8 mouse cellular contexts compared by ENCODE assay signal in genomic region chr11:54786858-54787487, GRCm38 (mm10). TPM values are rescaled to one million over a fixed set of nuclear protein-coding genes. Genes with fewer than 3 reads are reported as not detected.
DNase-seq lines count a peak whose midpoint lies in the region; ATAC-seq and TF ChIP-seq lines count a peak whose summit lies in the region.

No protein-coding gene starts in this region.

- peak; percentile 30 for ATAC-seq in inflammation-experienced regulatory T-cells, adult 6 months
- ATAC-seq in limb, embryonic 12.5 days (ENCODE audit: insufficient number of reproducible peaks, insufficient read depth, low FRiP score, low TSS enrichment, low read depth): peak; percentile 69
- ATAC-seq in midbrain, embryonic 13.5 days: peak; percentile 55

- H3K27ac ChIP-seq in limb, embryonic 12.5 days: peak overlapping the region; percentile 99
- peak overlapping the region; percentile 99 for H3K27ac ChIP-seq in midbrain, embryonic 13.5 days
- H3K27ac ChIP-seq in spleen, adult 2 months (ENCODE audit: insufficient read depth, low read length): peak overlapping the region; percentile 92

- H3K4me2 ChIP-seq in limb, embryonic 12.5 days: peak overlapping the region; percentile 64
- H3K4me2 ChIP-seq in midbrain, embryonic 13.5 days (replicated peaks): peak overlapping the region; percentile 75

- peak; percentile 39 to 58 for DNase-seq in cerebellum, adult 18-20 months
- no peak for DNase-seq in cerebellum, adult 11-12 months
- peak; percentile 75 for DNase-seq in embryo, embryonic 10.5 days (ENCODE audit: low spot score)
- peak; percentile 53 for DNase-seq in gastrocnemius, postnatal 14 days
- DNase-seq in spleen, adult 2 months (ENCODE audit: low read depth in 1 of 2, low spot score in 2 of 2): peak in 1 of 2 experiments; percentile 60

- TF ChIP-seq CTCF in spleen, adult 2 months (IDR thresholded peaks at IDR 0.05; ENCODE audit: extremely low read depth, insufficient read depth, insufficient read length, insufficient replicate concordance): no peak

- peak overlapping the region; percentile 89 for H3K4me3 ChIP-seq in limb, embryonic 12.5 days (replicated peaks)
- peak overlapping the region; percentile 87 for H3K4me3 ChIP-seq in midbrain, embryonic 13.5 days (replicated peaks)
- peak overlapping the region; percentile 85 for H3K4me3 ChIP-seq in spleen, adult 2 months (ENCODE audit: extremely low read depth, insufficient read depth, insufficient read length)

- intact Hi-C loops in gastrocnemius, postnatal 14 days (cut with DNase I; ENCODE audit: low total_unique reads): no loop called here

- WGBS in limb, embryonic 12.5 days: under 1% methylated on average over 54 of the region's 54 CpGs
- under 1% methylated on average over 54 of the region's 54 CpGs for WGBS in midbrain, embryonic 13.5 days
- under 1% methylated on average over 54 of the region's 54 CpGs for WGBS in spleen, adult 2 months

- peak overlapping the region; percentile 94 for H3K9ac ChIP-seq in limb, embryonic 12.5 days (replicated peaks)
- H3K9ac ChIP-seq in midbrain, embryonic 13.5 days (replicated peaks): peak overlapping the region; percentile 94

- H3K9me3 ChIP-seq in limb, embryonic 12.5 days: no peaks in the 10 kb centered on the region
- H3K9me3 ChIP-seq in midbrain, embryonic 13.5 days: no peaks in the 10 kb centered on the region

- no peak for TF ChIP-seq POLR2A in spleen, adult 2 months (IDR thresholded peaks at IDR 0.05; ENCODE audit: low read depth, low read length)

- H3K4me1 ChIP-seq in limb, embryonic 12.5 days (replicated peaks): peaks cover 7% of the 10 kb centered on the region
- H3K4me1 ChIP-seq in midbrain, embryonic 13.5 days (replicated peaks): peaks cover 44% of the 10 kb centered on the region
- H3K4me1 ChIP-seq in spleen, adult 2 months (ENCODE audit: control insufficient read depth, insufficient read depth, insufficient read length): peaks cover 10% of the 10 kb centered on the region

- peaks cover 7% of the 10 kb centered on the region; the same call in 1 of the 2 replicates for H3K36me3 ChIP-seq in limb, embryonic 12.5 days
- H3K36me3 ChIP-seq in midbrain, embryonic 13.5 days: no peaks in the 10 kb centered on the region
- H3K36me3 ChIP-seq in spleen, adult 2 months (ENCODE audit: control insufficient read depth, insufficient read depth, low read length): no peaks in the 10 kb centered on the region

- H3K27me3 ChIP-seq in limb, embryonic 12.5 days: no peaks in the 10 kb centered on the region
- H3K27me3 ChIP-seq in midbrain, embryonic 13.5 days: no peaks in the 10 kb centered on the region; the same call in 1 of the 2 replicates
- H3K27me3 ChIP-seq in spleen, adult 2 months (ENCODE audit: control insufficient read depth, insufficient read depth, low read length): no peaks in the 10 kb centered on the region

RNA-seq across cellular contexts. Expression of gene Cdc42se2, which starts 0.5 kb away (rescaled TPM):
- total RNA-seq in gastrocnemius, postnatal 14 days (2021): 10 to 100 TPM; 15.6 to 18.8 TPM
- polyA plus RNA-seq in inflammation-experienced regulatory T-cells, adult 6 months (2017; shearing (Covaris generic)): 100 to 1,000 TPM; 243 to 360 (median 322) TPM
- 118 and 119 TPM in 2 replicates for polyA plus RNA-seq in limb, embryonic 12.5 days (2016; fragmentation: Nextera tagmentation; extraction: Ambion mirVana)
- 205 and 209 TPM in 2 replicates for polyA plus RNA-seq in midbrain, embryonic 13.5 days (2015; fragmentation: Nextera tagmentation; extraction: Ambion mirVana)
- 55.8 and 58.5 TPM in 2 replicates for polyA plus RNA-seq in spleen, adult 2 months (2012; rRNA removed)
